Mouse (Mus musculus): ENCODE data around the gene Zdhhc7.
A peak's percentile ranks its signal among the peaks of the same experiment; 100 is the strongest.

GRCm38 (mm10) chr8:120071684-120072083 lies 29.6 kb downstream of the Zdhhc7 start:
- TF ChIP-seq POLR2A (IDR thresholded peaks at IDR 0.05; ENCODE audit: control insufficient read depth, extremely low read depth, insufficient read depth, low read length, poor library complexity) = no peak
- peak; percentile 82; the same call in 1 of the 2 replicates for TF ChIP-seq CTCF (IDR thresholded peaks at IDR 0.05; ENCODE audit: borderline replicate concordance, control insufficient read depth, extremely low read depth, insufficient read depth, low read length, poor library complexity)

All from thymus, adult 2 months (tissue).